Mouse (Mus musculus) right cerebral cortex, postnatal 4 days (tissue): ENCODE results near the gene Ccr8.

Experiments
- DNase-seq: peaks from one replicate; pipeline ENCODE4 v3.0.0-alpha.2; 2022

Ccr8 gene

DNA sequence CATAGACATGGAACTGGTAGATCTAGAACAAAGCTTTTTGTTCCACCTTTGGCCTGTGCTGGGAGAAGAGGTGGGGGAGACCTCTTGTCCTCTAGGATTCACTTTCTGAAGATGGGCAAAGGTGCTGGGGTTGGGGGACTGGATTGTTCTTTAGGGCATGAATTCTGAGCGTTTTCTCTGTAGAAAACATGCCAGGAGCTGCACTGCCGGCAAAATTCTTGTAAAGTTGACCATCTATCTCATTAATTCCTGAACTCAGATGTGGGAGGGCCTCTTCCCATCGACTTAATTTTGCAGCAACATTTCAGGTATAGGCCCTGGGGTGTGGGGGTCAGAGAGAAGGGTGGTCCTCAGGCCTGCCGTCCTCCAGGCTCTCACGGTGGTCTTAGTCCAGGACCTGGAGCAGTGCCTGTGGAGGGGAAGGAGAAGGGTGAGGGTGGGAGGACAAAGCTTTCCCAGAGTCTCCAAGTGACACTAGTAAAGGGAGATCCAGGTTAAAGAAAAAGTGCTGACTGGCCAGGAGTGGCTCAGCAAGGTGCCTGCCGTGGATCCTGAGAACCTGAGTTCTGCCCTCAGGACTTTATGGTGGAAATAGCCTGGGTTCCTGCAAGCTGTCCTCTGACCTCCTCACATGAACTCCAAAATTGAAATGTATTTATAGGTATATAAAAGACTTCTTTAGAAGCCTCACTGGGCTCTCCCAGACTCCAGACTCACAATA, 42.0 kb downstream of the Ccr8 start:
- no peak for DNase-seq

DNA sequence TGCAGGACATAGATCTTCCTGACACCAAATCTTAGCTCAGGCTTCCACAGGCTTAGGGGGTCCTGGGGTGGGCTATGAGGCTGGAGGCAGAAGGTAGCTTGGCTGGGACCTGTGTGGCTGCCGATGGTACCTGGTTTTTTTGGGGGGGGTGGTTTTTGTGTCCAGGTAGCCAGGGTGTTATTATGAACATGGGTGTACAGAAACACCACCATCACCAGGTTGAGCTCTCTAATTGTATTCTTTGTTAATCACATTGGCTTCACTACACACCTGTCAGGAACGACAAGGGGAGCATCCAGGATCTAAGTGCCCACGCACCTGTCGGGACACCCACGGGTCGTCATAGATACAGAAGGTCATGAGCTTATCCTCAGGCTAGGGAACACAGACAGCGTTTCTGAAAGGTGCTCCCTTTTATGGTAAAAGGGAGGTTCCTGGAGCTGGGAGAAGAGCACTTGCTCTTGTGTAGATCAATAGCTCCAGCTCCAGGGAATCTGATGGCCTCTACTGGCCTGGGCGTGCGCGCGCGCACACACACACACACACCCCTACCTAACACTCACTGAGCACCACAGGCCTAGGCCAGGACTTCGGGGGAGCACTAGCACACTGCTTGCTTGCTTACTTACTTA, 42.7 kb downstream of the Ccr8 start:
- no peak for DNase-seq

GRCm38 (mm10) chr9:120135454-120135853, 43.5 kb downstream of the Ccr8 start:
- no peak for DNase-seq

GRCm38 (mm10) chr9:120140652-120141051, 48.7 kb downstream of the Ccr8 start:
- peak; percentile 94 for DNase-seq

DNA sequence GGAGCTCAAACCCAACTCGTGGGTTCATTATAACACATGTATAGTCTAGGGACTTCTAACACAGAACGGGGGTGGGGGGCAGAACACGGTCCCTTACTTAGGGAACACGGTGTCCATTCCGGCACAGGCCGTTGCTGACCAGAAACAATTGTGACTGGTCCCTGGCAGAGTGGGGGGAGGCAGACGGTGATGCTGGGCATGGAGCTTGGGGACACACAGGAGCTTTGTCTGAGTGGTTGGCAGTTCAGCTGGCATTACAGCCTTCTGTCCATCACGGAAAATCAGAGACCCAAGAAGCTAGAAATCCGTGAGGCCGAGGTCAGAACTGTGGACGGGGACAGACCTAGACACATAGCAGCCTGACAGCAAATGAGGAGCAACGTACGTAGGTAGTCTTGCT, 52.6 kb downstream of the Ccr8 start:
- DNase-seq: no peak
